Mouse (Mus musculus): ENCODE results near the gene Cab39.
A peak's percentile ranks its signal among the peaks of the same experiment; 100 is the strongest.

Cab39 gene

GRCm38 (mm10) chr1:85793208-85794105 is at the start of gene Cab39:
TSS of gene Cab39 (plus strand) at chr1:85793441.
- peak; percentile 81 for DNase-seq

GRCm38 (mm10) chr1:85744539-85744938 is 48.7 kb upstream of the Cab39 start:
- no peak for DNase-seq

- no peak for DNase-seq
These were observed 46.7 kb upstream of the Cab39 start for GRCm38 (mm10) chr1:85746511-85746910.

GRCm38 (mm10) chr1:85749829-85750228 is 43.4 kb upstream of the Cab39 start:
- no peak for DNase-seq

GRCm38 (mm10) chr1:85750650-85751049 is 42.6 kb upstream of the Cab39 start:
- no peak for DNase-seq

GRCm38 (mm10) chr1:85751494-85751893 is 41.7 kb upstream of the Cab39 start:
- DNase-seq: no peak

GRCm38 (mm10) chr1:85751932-85752680 is 41.1 kb upstream of the Cab39 start:
- DNase-seq: no peak

GRCm38 (mm10) chr1:85757531-85758230 is 35.6 kb upstream of the Cab39 start:
- DNase-seq: no peak

GRCm38 (mm10) chr1:85758231-85758968 is 34.8 kb upstream of the Cab39 start:
- DNase-seq: no peak

GRCm38 (mm10) chr1:85758969-85759293 is 34.3 kb upstream of the Cab39 start:
- DNase-seq: no peak

- no peak for DNase-seq
These were observed 31.6 kb upstream of the Cab39 start for GRCm38 (mm10) chr1:85761665-85762064.

- DNase-seq: no peak
These were observed 29.9 kb upstream of the Cab39 start for GRCm38 (mm10) chr1:85763386-85763785.

- DNase-seq: no peak
These were observed 28.9 kb upstream of the Cab39 start for GRCm38 (mm10) chr1:85764291-85764690.

- no peak for DNase-seq
These were observed 27.1 kb upstream of the Cab39 start for GRCm38 (mm10) chr1:85766120-85766519.

- no peak for DNase-seq
These were observed 25.5 kb upstream of the Cab39 start for GRCm38 (mm10) chr1:85767754-85768153.

- no peak for DNase-seq
These were observed 21.3 kb upstream of the Cab39 start for GRCm38 (mm10) chr1:85771976-85772375.

GRCm38 (mm10) chr1:85775136-85775535 is 18.1 kb upstream of the Cab39 start:
- no peak for DNase-seq

GRCm38 (mm10) chr1:85776154-85776553 is 17.1 kb upstream of the Cab39 start:
- DNase-seq: no peak

GRCm38 (mm10) chr1:85778436-85778835 is 14.8 kb upstream of the Cab39 start, which contains the start of gene A630001G21Rik:
TSS of gene A630001G21Rik (minus strand) at chr1:85778643.
- DNase-seq: no peak

GRCm38 (mm10) chr1:85779012-85779411 is 14.2 kb upstream of the Cab39 start:
- no peak for DNase-seq

GRCm38 (mm10) chr1:85779428-85780180 is 13.6 kb upstream of the Cab39 start:
- DNase-seq: no peak

GRCm38 (mm10) chr1:85790565-85790964 is 2.7 kb upstream of the Cab39 start:
- DNase-seq: no peak
